Mouse (Mus musculus) cerebellum, postnatal 10 days (tissue): ENCODE results near the gene Nck2.

Experiments
- DNase-seq, 2 experiments: peaks; one replicate each; pipeline ENCODE4 v3.0.0; 2021; ENCODE audit warnings: mixed read lengths in 2 of 2

Nck2 gene

DNA sequence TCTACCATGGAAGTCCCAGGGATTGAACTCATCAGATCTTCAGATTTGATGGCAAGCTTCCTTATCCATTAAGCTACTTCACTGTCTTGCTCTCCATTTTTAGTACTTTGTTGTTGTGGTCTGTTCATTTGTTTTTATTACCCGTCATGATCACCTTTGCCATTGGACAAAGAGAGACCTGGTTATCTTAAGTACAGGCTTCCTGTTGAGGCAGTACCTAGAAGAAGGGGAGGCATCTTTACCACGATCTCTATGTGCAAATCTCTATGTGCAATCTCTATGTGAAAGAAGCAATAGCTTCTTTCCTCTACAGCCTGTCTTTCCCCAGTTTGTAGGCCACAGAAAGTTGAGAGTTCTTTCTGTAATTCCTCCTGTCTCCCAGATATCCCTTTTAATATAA, 91.9 kb downstream of the Nck2 start:
- DNase-seq, result no peak

DNA sequence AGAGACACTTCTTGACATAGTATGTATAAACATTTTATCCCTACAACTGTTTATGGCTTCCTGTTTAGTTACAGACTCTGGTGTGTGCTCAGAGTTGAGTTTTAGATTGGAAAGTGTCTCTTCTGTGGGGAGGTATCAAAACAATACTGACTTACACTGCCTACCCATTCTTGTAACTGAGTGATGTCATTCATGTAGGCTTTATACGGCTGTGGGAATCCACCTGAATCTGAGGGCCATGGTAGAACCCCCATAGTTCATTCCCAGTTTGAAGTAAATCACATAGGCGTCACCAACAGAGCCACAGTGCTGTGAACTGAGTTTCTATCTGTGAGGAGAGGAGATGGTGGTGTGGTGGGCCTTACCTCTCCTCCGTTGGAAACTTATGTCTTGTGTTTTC, 92.6 kb downstream of the Nck2 start:
- DNase-seq, result no peak

- DNase-seq, result no peak
Measured at GRCm38 (mm10) chr1:43537496-43537895, 93.1 kb downstream of the Nck2 start.

DNA sequence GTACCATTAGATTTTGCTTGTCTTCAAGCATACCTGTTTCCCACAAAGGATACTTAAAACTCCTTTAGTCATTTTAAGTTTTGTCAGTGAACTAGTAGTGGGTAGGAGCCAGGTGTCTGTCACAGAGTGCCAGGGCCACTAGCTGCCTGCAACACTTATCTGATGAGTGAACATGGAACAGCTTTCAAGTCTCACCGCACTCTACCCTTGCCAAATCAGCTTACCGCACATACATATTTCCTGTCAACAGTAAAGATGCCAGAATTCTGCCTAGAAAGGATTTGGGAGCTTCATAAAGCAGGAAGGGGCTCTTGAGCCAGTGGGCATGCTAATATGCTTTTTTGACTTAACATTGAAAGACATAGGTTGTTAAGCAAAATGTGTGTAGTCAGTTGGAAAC, 94.3 kb downstream of the Nck2 start:
- no peak for DNase-seq

- no peak for DNase-seq
Measured at GRCm38 (mm10) chr1:43539689-43540380, 95.5 kb downstream of the Nck2 start.

DNA sequence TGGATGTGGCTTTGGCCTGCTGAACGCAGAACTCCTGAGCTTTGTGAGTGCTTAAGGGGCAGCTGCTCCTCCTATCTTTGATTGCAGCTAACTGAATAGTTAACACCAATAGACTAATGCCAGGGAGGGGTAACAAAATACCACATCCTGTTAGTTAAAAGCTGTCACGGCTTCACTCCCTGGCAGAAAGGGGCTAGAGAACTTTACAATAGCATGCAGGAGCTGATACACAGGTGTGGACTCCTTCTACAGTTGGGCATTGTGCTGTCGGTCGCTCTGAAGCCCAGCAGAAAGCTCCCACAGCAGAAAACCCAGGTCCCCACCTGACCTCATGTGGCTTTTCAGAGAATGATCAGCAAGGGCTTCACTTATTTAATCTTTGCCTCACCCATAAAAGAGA, 98.0 kb downstream of the Nck2 start:
- no peak for DNase-seq

DNA sequence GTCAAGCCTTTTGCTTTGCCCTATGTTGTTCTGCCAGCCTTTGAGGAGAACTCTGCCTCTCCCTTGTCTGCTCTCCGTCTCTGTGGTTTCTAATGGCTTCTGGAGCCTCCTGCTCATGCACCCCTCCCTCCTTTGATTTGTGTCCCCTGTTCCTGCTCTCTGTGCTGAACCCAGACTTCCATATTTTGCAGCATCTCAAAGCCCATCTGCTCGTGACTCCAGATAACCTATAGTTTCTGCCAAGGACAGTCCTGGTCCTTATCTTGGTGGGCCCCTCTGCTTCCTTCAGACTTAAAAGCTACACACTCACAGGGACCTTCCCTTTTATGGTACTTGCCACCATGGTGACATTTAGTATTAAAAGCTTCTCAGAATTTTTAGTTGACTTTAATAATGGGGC, 103.3 kb downstream of the Nck2 start:
- no peak for DNase-seq

GRCm38 (mm10) chr1:43548749-43549148, 104.4 kb downstream of the Nck2 start:
- no peak for DNase-seq

- DNase-seq, result no peak
Measured at GRCm38 (mm10) chr1:43550525-43550924, 106.1 kb downstream of the Nck2 start.

GRCm38 (mm10) chr1:43553989-43554679, 109.8 kb downstream of the Nck2 start:
- DNase-seq, result peak in 1 of 2 experiments; percentile 38

GRCm38 (mm10) chr1:43555222-43555974, 111.0 kb downstream of the Nck2 start:
- no peak for DNase-seq

DNA sequence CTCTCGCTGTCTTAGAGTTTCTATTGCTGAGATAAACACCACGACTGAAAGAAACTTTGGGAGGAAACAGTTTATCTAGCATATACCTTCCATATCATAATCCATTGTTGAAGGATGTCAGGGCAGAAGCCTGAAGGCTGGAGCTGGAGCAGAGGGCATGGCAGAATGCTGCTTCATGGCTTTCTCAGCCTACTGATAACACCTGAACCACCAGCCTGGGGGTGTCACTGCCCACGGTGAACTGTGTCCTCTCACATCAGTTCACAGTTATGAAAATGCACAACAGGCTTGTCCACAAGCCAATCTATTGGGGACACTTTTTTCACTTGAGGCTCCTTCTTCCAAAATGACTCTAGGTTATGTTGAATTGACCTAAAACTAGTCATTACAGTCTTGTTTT, 114.0 kb downstream of the Nck2 start:
- no peak for DNase-seq

GRCm38 (mm10) chr1:43559043-43559692, 114.8 kb downstream of the Nck2 start:
- no peak for DNase-seq

DNA sequence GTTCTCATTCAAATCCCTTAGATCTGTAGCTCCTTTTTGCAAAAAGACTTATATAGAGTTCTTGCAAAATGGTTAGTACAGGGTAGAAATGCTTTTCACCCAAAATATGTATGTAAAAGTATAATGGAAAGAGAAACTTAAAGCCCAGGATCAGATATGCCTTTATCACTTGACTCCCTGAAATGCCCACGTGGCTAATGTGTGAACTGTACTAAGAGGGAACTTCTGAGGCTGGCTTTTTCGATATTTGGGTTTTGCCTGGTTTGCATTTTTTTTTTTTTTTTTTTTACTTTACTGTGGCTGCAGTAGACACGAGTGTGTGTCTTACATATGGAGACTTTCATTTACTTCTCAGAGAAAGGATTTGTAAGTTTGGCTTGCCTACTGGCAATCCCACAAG, 116.7 kb downstream of the Nck2 start:
- no peak for DNase-seq

DNA sequence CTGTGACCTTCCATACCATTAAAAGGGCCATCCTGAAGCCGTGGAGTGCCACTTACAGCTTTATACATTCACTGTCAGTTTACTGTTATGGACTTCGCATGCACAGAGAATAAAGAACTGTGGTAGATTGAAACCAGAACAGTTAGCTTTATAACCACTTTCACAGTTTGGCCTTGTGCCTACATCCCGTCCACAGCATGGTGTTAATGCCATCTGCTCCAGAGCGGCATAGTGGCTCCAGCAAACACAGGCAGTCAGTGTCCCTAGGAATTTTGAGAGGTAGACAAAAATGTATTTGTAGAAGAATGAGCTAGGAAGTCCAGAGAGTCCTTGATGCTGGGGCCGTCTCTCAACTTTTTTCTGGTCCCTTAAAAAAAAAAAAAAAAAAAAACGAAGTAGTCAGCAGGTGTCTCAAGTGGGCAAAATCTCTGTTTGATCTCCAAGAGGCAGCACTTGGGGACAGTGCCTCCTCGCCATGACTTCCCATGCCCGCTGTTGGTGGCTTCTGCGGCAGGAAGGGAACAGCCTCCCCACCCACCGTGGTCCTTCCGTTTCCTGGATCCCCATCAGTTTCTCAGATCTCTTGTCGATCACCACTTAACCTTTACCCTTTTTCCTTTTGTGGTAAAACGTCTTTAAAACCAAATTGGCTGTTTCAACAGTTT, 117.8 kb downstream of the Nck2 start:
- DNase-seq, result peak; percentile 85 to 87

GRCm38 (mm10) chr1:43565260-43565659, 120.9 kb downstream of the Nck2 start:
- no peak for DNase-seq

GRCm38 (mm10) chr1:43566677-43567377, 122.4 kb downstream of the Nck2 start:
- no peak for DNase-seq

- DNase-seq, result no peak
Measured at GRCm38 (mm10) chr1:43568824-43569223, 124.4 kb downstream of the Nck2 start.

DNA sequence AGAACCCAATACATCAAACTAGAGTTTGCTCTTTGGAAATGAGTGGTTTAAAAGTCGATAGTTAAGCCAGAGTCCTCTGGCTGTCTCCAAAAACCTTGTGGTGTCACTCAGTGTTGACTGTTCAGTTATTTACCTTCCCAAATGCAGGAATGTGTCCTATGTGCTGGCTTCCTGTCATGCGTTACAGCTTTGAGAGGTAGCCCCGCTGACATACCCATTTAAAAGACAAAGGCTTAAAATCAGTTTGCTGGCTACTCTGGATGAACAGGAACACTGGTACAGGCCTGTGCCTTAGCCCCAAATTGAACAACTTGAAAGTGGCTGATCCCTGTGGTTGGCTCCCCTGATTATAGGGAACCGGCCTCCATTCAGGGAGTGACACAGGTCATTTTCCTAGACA, 126.7 kb downstream of the Nck2 start:
- no peak for DNase-seq

DNA sequence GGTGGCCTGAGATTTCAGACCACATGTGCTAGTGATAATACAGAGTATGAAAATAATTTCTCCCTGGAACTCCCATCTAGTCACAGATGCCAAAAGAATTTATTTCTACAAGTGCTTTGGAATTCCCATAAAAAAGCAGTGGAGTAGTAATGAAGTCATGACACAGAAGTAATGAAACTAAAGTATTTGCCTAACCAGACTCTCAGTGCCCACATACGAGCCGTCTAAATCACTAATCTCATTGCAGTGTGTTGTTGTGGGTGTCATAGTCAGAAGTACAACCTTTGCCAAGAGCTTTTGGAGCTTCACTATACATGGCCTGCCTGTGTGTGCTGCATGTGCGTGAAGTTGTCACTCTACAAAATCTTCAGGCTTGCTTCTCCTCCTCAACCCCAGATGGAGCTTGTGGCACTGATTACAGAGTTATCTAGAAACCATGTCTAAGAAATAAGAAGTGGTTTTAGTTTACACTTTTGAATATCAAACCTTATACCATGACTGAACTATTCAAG, 130.5 kb downstream of the Nck2 start:
- DNase-seq, result no peak

DNA sequence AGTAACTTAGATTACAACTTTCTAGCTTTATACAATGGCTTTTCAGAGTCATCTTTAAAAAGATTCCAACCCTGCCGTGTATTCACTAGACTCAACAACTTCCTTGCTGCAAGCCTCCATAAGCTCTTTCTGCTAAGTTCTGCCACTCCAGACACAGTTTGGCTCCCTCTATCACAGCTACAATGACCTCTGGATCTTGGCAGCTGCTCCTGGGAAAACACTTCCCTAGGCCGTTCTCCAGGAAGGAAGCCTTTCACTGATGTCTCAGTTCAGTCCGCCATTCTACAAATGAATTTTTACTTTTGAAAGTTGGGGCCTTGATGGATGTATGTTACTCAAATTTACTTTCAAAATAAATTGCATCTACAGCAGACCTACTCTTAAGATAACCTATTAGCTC, 133.0 kb downstream of the Nck2 start:
- DNase-seq, result no peak

GRCm38 (mm10) chr1:43583564-43583963, 139.2 kb downstream of the Nck2 start:
- DNase-seq, result no peak
